Mouse (Mus musculus) right cerebral cortex, adult 18-20 months (tissue): ENCODE measurements around the gene Gm20388.

Experiments used
- DNase-seq: peaks from one replicate; pipeline ENCODE4 v3.0.0; 2022; ENCODE audit warnings: mixed read lengths

Gene Gm20388

GRCm38 (mm10) chr8:119967435-119967834, 56.8 kb downstream of the Gm20388 start:
- DNase-seq = no peak

GRCm38 (mm10) chr8:119970169-119970568, 59.5 kb downstream of the Gm20388 start:
- peak; percentile 73 for DNase-seq

GRCm38 (mm10) chr8:119972558-119972957, 61.9 kb downstream of the Gm20388 start:
- no peak for DNase-seq

- no peak for DNase-seq
These were observed 68.2 kb downstream of the Gm20388 start for GRCm38 (mm10) chr8:119978770-119979381.

GRCm38 (mm10) chr8:119981253-119981652, 70.6 kb downstream of the Gm20388 start:
- no peak for DNase-seq

- no peak for DNase-seq
These were observed 73.4 kb downstream of the Gm20388 start for GRCm38 (mm10) chr8:119984085-119984484.

GRCm38 (mm10) chr8:119986174-119986573, 75.5 kb downstream of the Gm20388 start:
- DNase-seq = no peak

GRCm38 (mm10) chr8:119988087-119988486, 77.4 kb downstream of the Gm20388 start:
- DNase-seq = no peak

- peak; percentile 60 for DNase-seq
These were observed 81.6 kb downstream of the Gm20388 start, which contains the start of gene Crispld2 for GRCm38 (mm10) chr8:119992249-119992648. TSS of gene Crispld2 (plus strand) at chr8:119992438.

GRCm38 (mm10) chr8:119994114-119994513, 83.5 kb downstream of the Gm20388 start:
- no peak for DNase-seq

GRCm38 (mm10) chr8:119994556-119994955, 83.9 kb downstream of the Gm20388 start:
- no peak for DNase-seq

GRCm38 (mm10) chr8:119997266-119997665, 86.6 kb downstream of the Gm20388 start:
- no peak for DNase-seq

- DNase-seq = no peak
These were observed 89.8 kb downstream of the Gm20388 start for GRCm38 (mm10) chr8:120000461-120000860.

GRCm38 (mm10) chr8:120001712-120002111, 91.1 kb downstream of the Gm20388 start:
- DNase-seq = no peak

- DNase-seq = no peak
These were observed 91.7 kb downstream of the Gm20388 start for GRCm38 (mm10) chr8:120002348-120002747.

- no peak for DNase-seq
These were observed 93.6 kb downstream of the Gm20388 start for GRCm38 (mm10) chr8:120004154-120004702.

- DNase-seq = no peak
These were observed 94.2 kb downstream of the Gm20388 start for GRCm38 (mm10) chr8:120004705-120005381.

GRCm38 (mm10) chr8:120006645-120007160, 96.1 kb downstream of the Gm20388 start:
- no peak for DNase-seq

GRCm38 (mm10) chr8:120007178-120007577, 96.5 kb downstream of the Gm20388 start:
- DNase-seq = no peak

- no peak for DNase-seq
These were observed 98.6 kb downstream of the Gm20388 start for GRCm38 (mm10) chr8:120009284-120009683.

GRCm38 (mm10) chr8:120012491-120012890, 101.8 kb downstream of the Gm20388 start:
- no peak for DNase-seq

GRCm38 (mm10) chr8:120012927-120013326, 102.3 kb downstream of the Gm20388 start:
- no peak for DNase-seq

GRCm38 (mm10) chr8:120014267-120015023, 103.8 kb downstream of the Gm20388 start:
- DNase-seq = no peak
